Mouse (Mus musculus) CH12.LX (cell line): ENCODE data around the gene Irf2. TPM values are rescaled to one million over a fixed set of nuclear protein-coding genes. Genes with fewer than 3 reads are reported as not detected.

Source experiments
- DNase-seq: peaks from one replicate; pipeline ENCODE4 v3.0.0-alpha.2; 2013; ENCODE audit errors: extremely low read depth
- H3K27ac ChIP-seq: 2 replicates; pipeline ENCODE4 v1.5.1; 2012; ENCODE audit warnings: low read depth, mild to moderate bottlenecking, control low read depth, moderate library complexity; ENCODE audit not compliant: insufficient read depth
- H3K27me3 ChIP-seq: replicated peaks from 2 replicates; pipeline ENCODE3; 2012; ENCODE audit warnings: inconsistent platforms
- H3K36me3 ChIP-seq, 2 experiments: replicated peaks in 1 of 2; 2 replicates each; pipeline versions ENCODE3 to v1.6.1; 2012; ENCODE audit warnings: inconsistent platforms in 1 of 2, low read length in 1 of 2, mild to moderate bottlenecking in 1 of 2, mixed read lengths in 1 of 2, moderate library complexity in 1 of 2; ENCODE audit not compliant: control insufficient read depth in 1 of 2, insufficient read depth in 1 of 2
- H3K4me1 ChIP-seq, 2 experiments: 2 replicates each; pipeline ENCODE4 v1.6.1; 2012; ENCODE audit warnings: inconsistent platforms in 1 of 2, moderate library complexity in 1 of 2; ENCODE audit not compliant: insufficient read depth in 2 of 2, control insufficient read depth in 1 of 2
- H3K4me2 ChIP-seq: 2 replicates; pipeline ENCODE4 v1.6.1; 2012; ENCODE audit warnings: low read depth, mild to moderate bottlenecking, control low read depth; ENCODE audit not compliant: poor library complexity, insufficient read depth, severe bottlenecking
- H3K4me3 ChIP-seq, 3 experiments: fragments of 150-350 bp in 1 of 3; sonication (generic) in 1 of 3; replicated peaks in 1 of 3; 2 replicates each; pipeline versions ENCODE3 to v1.5.1; 2011 to 2012; ENCODE audit warnings: low read depth in 2 of 3, low read length in 2 of 3, mild to moderate bottlenecking in 2 of 3, moderate library complexity in 2 of 3, control low read depth in 1 of 3, improper control_type of control experiment in 1 of 3, inconsistent platforms in 1 of 3, mixed read lengths in 1 of 3; ENCODE audit not compliant: poor library complexity in 1 of 3
- H3K79me2 ChIP-seq: replicated peaks from 2 replicates; pipeline ENCODE4 v1.6.1; 2012; ENCODE audit warnings: mild to moderate bottlenecking, moderate library complexity; ENCODE audit not compliant: control insufficient read depth, poor library complexity, insufficient read depth, severe bottlenecking; ENCODE audit errors: extremely low read depth
- H3K9ac ChIP-seq: 2 replicates; pipeline ENCODE4 v1.6.1; 2012; ENCODE audit warnings: low read depth, mild to moderate bottlenecking, control low read depth, moderate library complexity; ENCODE audit not compliant: insufficient read depth
- H3K9me3 ChIP-seq: replicated peaks from 2 replicates; pipeline ENCODE3; 2012; ENCODE audit warnings: low read length, inconsistent platforms, mixed read lengths
- CHD1 ChIP-seq: IDR thresholded peaks from 2 replicates; pipeline ENCODE4 v1.6.1; 2012; ENCODE audit warnings: low read depth, low read length, improper control_type of control experiment, inconsistent platforms
- CTCF ChIP-seq, 2 experiments: IDR thresholded peaks in 1 of 2; conservative IDR thresholded peaks in 1 of 2; 2 replicates each; pipeline ENCODE4 v1.5.1; 2011 to 2012; ENCODE audit warnings: low read depth in 2 of 2, low read length in 2 of 2, improper control_type of control experiment in 1 of 2, inconsistent platforms in 1 of 2, mild to moderate bottlenecking in 1 of 2, moderate library complexity in 1 of 2
- E2F4 ChIP-seq: IDR thresholded peaks from 2 replicates; pipeline ENCODE4 v1.6.1; 2011; ENCODE audit warnings: low read depth, low read length, improper control_type of control experiment; ENCODE audit not compliant: insufficient replicate concordance
- ELF1 ChIP-seq: IDR thresholded peaks from 2 replicates; pipeline ENCODE4 v1.6.1; 2014; ENCODE audit warnings: low read depth, mild to moderate bottlenecking, inconsistent platforms, low read length, improper control_type of control experiment
- EP300 ChIP-seq: IDR thresholded peaks from 2 replicates; pipeline ENCODE4 v1.6.1; 2011; ENCODE audit warnings: low read length, improper control_type of control experiment
- JUND ChIP-seq: conservative IDR thresholded peaks from 2 replicates; pipeline ENCODE4 v1.6.1; 2011; ENCODE audit warnings: low read depth, low read length, improper control_type of control experiment
- KAT2A ChIP-seq: IDR thresholded peaks from 2 replicates; pipeline ENCODE4 v1.6.1; 2012; ENCODE audit warnings: low read length, improper control_type of control experiment, inconsistent platforms; ENCODE audit not compliant: insufficient replicate concordance
- MAFK ChIP-seq: IDR thresholded peaks from 2 replicates; pipeline ENCODE4 v1.6.1; 2011; ENCODE audit warnings: low read length, improper control_type of control experiment; ENCODE audit not compliant: insufficient replicate concordance
- MAZ ChIP-seq: IDR thresholded peaks from 2 replicates; pipeline ENCODE4 v1.6.1; 2012; ENCODE audit warnings: low read depth, mild to moderate bottlenecking, inconsistent platforms, low read length, improper control_type of control experiment, moderate library complexity
- MEF2A ChIP-seq: IDR thresholded peaks from 2 replicates; pipeline ENCODE4 v1.6.1; 2014; ENCODE audit warnings: low read depth, mild to moderate bottlenecking, inconsistent platforms, low read length, improper control_type of control experiment, borderline replicate concordance
- NELFE ChIP-seq: IDR thresholded peaks from 2 replicates; pipeline ENCODE4 v1.6.1; 2011; ENCODE audit warnings: low read depth, low read length, improper control_type of control experiment
- POLR2A ChIP-seq: IDR thresholded peaks from 2 replicates; pipeline ENCODE4 v1.6.1; 2011; ENCODE audit warnings: low read depth, mild to moderate bottlenecking, improper control_type of control experiment, low read length
- POLR2AphosphoS2 ChIP-seq: IDR thresholded peaks from 2 replicates; pipeline ENCODE4 v1.6.1; 2011; ENCODE audit warnings: low read depth, low read length, improper control_type of control experiment
- SIN3A ChIP-seq: IDR thresholded peaks from 2 replicates; pipeline ENCODE4 v1.6.1; 2012; ENCODE audit warnings: low read length, improper control_type of control experiment, inconsistent platforms
- TBP ChIP-seq: conservative IDR thresholded peaks from 2 replicates; pipeline ENCODE4 v1.6.1; 2011; ENCODE audit warnings: low read depth, low read length, improper control_type of control experiment
- USF1 ChIP-seq: IDR thresholded peaks from 2 replicates; pipeline ENCODE4 v1.6.1; 2014; ENCODE audit warnings: low read depth, mild to moderate bottlenecking, inconsistent platforms, low read length, improper control_type of control experiment
- ZKSCAN1 ChIP-seq: IDR thresholded peaks from 2 replicates; pipeline ENCODE4 v1.6.1; 2012; ENCODE audit warnings: low read depth, inconsistent platforms, low read length, improper control_type of control experiment, borderline replicate concordance
- dilution Hi-C: fragments of 300-500 bp; cut with MboI; formaldehyde crosslinking; loops from 2 replicates; pipeline ENCODE4 v1.14.3; 2020; ENCODE audit warnings: low sequenced_read_pairs; ENCODE audit not compliant: extremely low pct_unique_long_range_greater_than_20kb, extremely low pct_ligation_motif_present
- in situ Hi-C: fragments of 300-500 bp; cut with MboI; formaldehyde crosslinking; loops from 3 replicates; pipeline ENCODE4 v1.14.3; 2019; ENCODE audit warnings: low sequenced_read_pairs, low pct_ligation_motif_present, low pct_unique_long_range_greater_than_20kb, mixed read lengths
- polyA plus RNA-seq: library from polyadenylated mRNA; unstranded; fragments of >175 nt; gene quantifications from 2 replicates; pipeline ENCODE4 v1.2.1, GENCODE M21; 2012; ENCODE audit warnings: low read depth; ENCODE audit not compliant: insufficient read length
- total RNA-seq, 2 experiments: library from RNA; depleted of rRNA; stranded (reverse); fragments of 300-350 nt in 1 of 2; fragments of >200 nt in 1 of 2; gene quantifications; 2 replicates each; pipeline ENCODE4 v1.2.3; 2012 to 2014

Irf2 gene
- total and polyA plus RNA-seq, 3 experiments, result 7.1 to 37.4 (median 10.2) TPM

- in situ Hi-C loops, result no loop called here
- H3K27ac ChIP-seq, result no peak overlapping the region
- H3K79me2 ChIP-seq, result peaks cover 70% of the 10 kb centered on the region
- dilution Hi-C loops, result no loop called here
- no peak for TF ChIP-seq MEF2A
- no peak for TF ChIP-seq MAFK
- TF ChIP-seq TBP, result no peak
- TF ChIP-seq POLR2A, result no peak
- no peak for TF ChIP-seq KAT2A
- TF ChIP-seq USF1, result no peak
- TF ChIP-seq CHD1, result no peak
- TF ChIP-seq SIN3A, result no peak
- no peak for TF ChIP-seq NELFE
- no peak for TF ChIP-seq E2F4
- no peak for TF ChIP-seq ZKSCAN1
- TF ChIP-seq CTCF (conservative IDR thresholded peaks at IDR 0.05 in 1 of 2, IDR thresholded peaks at IDR 0.05 in 1 of 2; ENCODE audit: low read depth in 2 of 2, low read length in 2 of 2), result no peak
- TF ChIP-seq JUND, result no peak
- no peak for TF ChIP-seq ELF1
- TF ChIP-seq MAZ, result no peak
- H3K4me3 ChIP-seq, result no peak overlapping the region
- peaks cover 14 to 54% of the 10 kb centered on the region in 2 experiments for H3K4me1 ChIP-seq
- no peaks in the 10 kb centered on the region for H3K9me3 ChIP-seq
- DNase-seq, result no peak
- no peaks in the 10 kb centered on the region for H3K27me3 ChIP-seq
- H3K36me3 ChIP-seq, result peaks cover 13 to 69% of the 10 kb centered on the region in 2 experiments
- H3K4me2 ChIP-seq, result no peak overlapping the region
- H3K9ac ChIP-seq, result no peak overlapping the region
Measured at GRCm38 (mm10) chr8:46757613-46758012, 18.1 kb downstream of the Irf2 start.

DNA sequence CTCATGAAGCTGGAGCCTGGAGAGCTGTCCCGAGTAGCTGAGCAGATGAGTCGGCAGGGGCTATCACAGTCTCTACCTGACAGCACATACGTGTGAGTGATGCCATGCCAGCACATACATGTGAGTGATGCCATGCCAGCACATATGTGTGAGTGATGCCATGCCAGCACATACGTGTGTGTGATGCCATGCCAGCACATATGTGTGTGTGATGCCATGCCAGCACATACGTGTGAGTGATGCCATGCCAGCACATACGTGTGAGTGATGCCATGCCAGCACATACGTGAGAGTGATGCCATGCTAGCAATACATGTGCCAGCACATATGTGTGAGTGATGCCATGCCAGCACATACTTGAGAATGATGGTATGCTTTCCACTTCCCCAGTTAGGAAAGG, 18.6 kb downstream of the Irf2 start:
- in situ Hi-C loops, result no loop called here
- H3K4me2 ChIP-seq, result no peak overlapping the region
- no peak for DNase-seq
- no peak overlapping the region for H3K27ac ChIP-seq
- peak overlapping the region in 1 of 3 experiments; percentile 34 for H3K4me3 ChIP-seq
- H3K9me3 ChIP-seq, result no peaks in the 10 kb centered on the region
- H3K27me3 ChIP-seq, result no peaks in the 10 kb centered on the region
- H3K36me3 ChIP-seq, result peaks cover 13 to 71% of the 10 kb centered on the region in 2 experiments
- H3K79me2 ChIP-seq, result peaks cover 69% of the 10 kb centered on the region
- no peak overlapping the region for H3K9ac ChIP-seq
- H3K4me1 ChIP-seq, result peaks cover 14 to 54% of the 10 kb centered on the region in 2 experiments
- no peak for TF ChIP-seq EP300
- TF ChIP-seq E2F4, result no peak
- no peak for TF ChIP-seq POLR2AphosphoS2
- TF ChIP-seq, all 38 proteins: peak for 0
- dilution Hi-C loops, result no loop called here
